Mouse (Mus musculus) neural tube, embryonic 11.5 days (tissue): ENCODE measurements around the gene BC035044. TPM values are rescaled to one million over a fixed set of nuclear protein-coding genes. Genes with fewer than 3 reads are reported as not detected.
"Not testable (repeated sequence)": the region's sequence is repeated elsewhere in the genome, so short reads cannot be mapped to it uniquely, and the experiment has no call there.

ENCODE experiments used
- ATAC-seq: fragments of 200-750 bp; cut with Nextera tagmentation; 2 replicates; pipeline ENCODE4 v1.8.0; 2017; ENCODE audit warnings: moderate number of reproducible peaks, mild to moderate bottlenecking, moderate TSS enrichment, moderate library complexity; ENCODE audit not compliant: insufficient read depth, low FRiP score, low TSS enrichment
- DNase-seq: peaks from one replicate; pipeline ENCODE4 v3.0.0-alpha.2; 2015; ENCODE audit warnings: low spot score
- H3K27ac ChIP-seq: fragments of 300-500 bp; sonication (generic); 2 replicates; pipeline ENCODE4 v1.5.1; 2014; ENCODE audit warnings: low read depth, mild to moderate bottlenecking, low read length
- H3K27me3 ChIP-seq: fragments of 300-500 bp; sonication (generic); 2 replicates; pipeline ENCODE4 v1.6.1; 2014; ENCODE audit warnings: mild to moderate bottlenecking, low read length, mixed read lengths; ENCODE audit not compliant: control insufficient read depth, insufficient read depth
- H3K36me3 ChIP-seq: fragments of 300-500 bp; sonication (generic); 2 replicates; pipeline ENCODE4 v1.6.1; 2014; ENCODE audit warnings: mild to moderate bottlenecking, low read length, moderate library complexity, mixed read lengths; ENCODE audit not compliant: control insufficient read depth, insufficient read depth
- H3K4me1 ChIP-seq: fragments of 300-500 bp; sonication (generic); 2 replicates; pipeline ENCODE4 v1.6.1; 2014; ENCODE audit warnings: low read length, mixed read lengths; ENCODE audit not compliant: control insufficient read depth, insufficient read depth
- H3K4me2 ChIP-seq: fragments of 300-500 bp; sonication (generic); 2 replicates; pipeline ENCODE4 v1.6.1; 2014; ENCODE audit warnings: low read depth, mild to moderate bottlenecking, moderate library complexity
- H3K4me3 ChIP-seq: fragments of 300-500 bp; sonication (generic); 2 replicates; pipeline ENCODE4 v1.5.1; 2014; ENCODE audit warnings: low read depth, low read length
- H3K9ac ChIP-seq: fragments of 300-500 bp; sonication (generic); 2 replicates; pipeline ENCODE4 v1.6.1; 2014; ENCODE audit warnings: mild to moderate bottlenecking, low read length
- H3K9me3 ChIP-seq: fragments of 300-500 bp; sonication (generic); 2 replicates; pipeline ENCODE4 v1.6.1; 2016; ENCODE audit warnings: low read length; ENCODE audit not compliant: control insufficient read depth
- WGBS: fragments of 180-500 bp; shearing (Covaris S2); extraction: QIAGEN DNeasy Blood & Tissue Kit; methylation state at CpG from one replicate; pipeline ENCODE4 v1.1.7; 2014; 5-methylcytosine and 5-hydroxymethylcytosine counted together
- polyA plus RNA-seq: library from polyadenylated mRNA; unstranded; fragments of >200 nt; fragmentation: Nextera tagmentation; extraction: Ambion mirVana; gene quantifications from 2 replicates; pipeline ENCODE4 v1.2.1, GENCODE M21; 2014

BC035044 gene
- polyA plus RNA-seq, 1 experiment from 2014 or later = 1.3 TPM

- Histone ChIP-seq H3K9ac (no peak overlapping the region), H3K4me3 (no peak overlapping the region), H3K9me3 (no peaks in the 10 kb centered on the region), H3K4me2 (no peak overlapping the region), H3K36me3 (no peaks in the 10 kb centered on the region), H3K27me3 (no peaks in the 10 kb centered on the region), H3K4me1 (no peaks in the 10 kb centered on the region), H3K27ac (no peak overlapping the region)
- WGBS = 89% methylated on average over 3 of the region's 3 CpGs
- ATAC-seq (no peak), DNase-seq (no peak)
Observed at GRCm38 (mm10) chr6:128895404-128896001, 4.6 kb upstream of the BC035044 start.

- WGBS = 84% methylated on average over 5 of the region's 5 CpGs
- no peaks in the 10 kb centered on the region for H3K4me1 ChIP-seq
- H3K9me3 ChIP-seq = no peaks in the 10 kb centered on the region
- no peaks in the 10 kb centered on the region for H3K36me3 ChIP-seq
- no peaks in the 10 kb centered on the region for H3K27me3 ChIP-seq
- no peak overlapping the region for H3K4me3 ChIP-seq
- no peak overlapping the region for H3K27ac ChIP-seq
- DNase-seq = no peak
- H3K9ac ChIP-seq = no peak overlapping the region
- no peak for ATAC-seq
- H3K4me2 ChIP-seq = no peak overlapping the region
Observed at GRCm38 (mm10) chr6:128888834-128889233, 2.1 kb downstream of the BC035044 start.

DNA sequence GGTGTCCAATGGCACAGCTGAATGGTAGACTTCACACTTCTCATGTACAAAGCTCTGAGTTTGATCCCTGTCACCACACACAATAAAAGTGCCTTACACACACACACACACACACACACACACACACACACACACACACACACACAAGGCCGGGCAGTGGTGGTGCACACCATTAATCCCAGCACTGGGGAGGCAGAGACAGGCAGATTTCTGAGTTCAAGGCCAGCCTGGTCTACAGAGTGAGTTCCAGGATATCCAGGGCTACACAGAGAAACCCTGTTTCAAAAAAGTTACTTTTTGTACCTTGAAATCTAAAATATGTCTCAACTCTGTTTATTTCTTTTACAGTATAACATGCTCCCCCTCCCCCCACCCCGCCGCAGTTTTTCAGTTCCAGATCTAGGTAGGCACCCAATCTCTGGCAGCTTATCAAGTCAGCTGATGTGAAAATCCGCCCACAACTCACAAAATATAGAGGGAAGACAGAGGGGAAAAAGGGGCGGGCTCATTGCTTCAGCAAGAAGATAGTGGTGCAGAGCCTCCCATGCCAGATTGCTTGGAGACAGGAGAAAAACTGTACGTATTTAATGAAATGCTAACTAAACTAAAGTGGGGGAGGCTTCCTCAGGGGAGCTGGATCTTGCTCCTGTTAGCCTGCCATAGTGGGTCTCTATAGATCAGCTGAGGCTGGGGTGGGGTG lies 3.7 kb downstream of the BC035044 start, which contains the start of gene Clec2i:
Gene Clec2i, plus strand, starts transcription at position 498 of the 700 bp plus-strand sequence.
- not testable (repeated sequence) for H3K36me3 ChIP-seq, H3K9ac ChIP-seq, H3K4me1 ChIP-seq, H3K27me3 ChIP-seq, H3K4me2 ChIP-seq, H3K27ac ChIP-seq, H3K9me3 ChIP-seq, ATAC-seq, DNase-seq, H3K4me3 ChIP-seq
- WGBS = 91% methylated on average over 6 of the region's 6 CpGs

- no peaks in the 10 kb centered on the region for H3K27me3 ChIP-seq
- no peak overlapping the region for H3K9ac ChIP-seq
- no peak overlapping the region for H3K27ac ChIP-seq
- H3K4me1 ChIP-seq = no peaks in the 10 kb centered on the region
- DNase-seq (no peak), ATAC-seq (no peak)
- 92% methylated on average over 1 of the region's 1 CpGs for WGBS
- H3K4me2 ChIP-seq = no peak overlapping the region
- no peak overlapping the region for H3K4me3 ChIP-seq
- H3K9me3 ChIP-seq = no peaks in the 10 kb centered on the region
- H3K36me3 ChIP-seq = no peaks in the 10 kb centered on the region
Observed at GRCm38 (mm10) chr6:128871910-128872610, 18.9 kb downstream of the BC035044 start.

GRCm38 (mm10) chr6:128868861-128869260 lies 22.1 kb downstream of the BC035044 start:
- no peaks in the 10 kb centered on the region for H3K4me1 ChIP-seq

GRCm38 (mm10) chr6:128857976-128858375 lies 33.0 kb downstream of the BC035044 start:
- no peaks in the 10 kb centered on the region for H3K27me3 ChIP-seq
- H3K9me3 ChIP-seq = no peaks in the 10 kb centered on the region
- H3K4me1 ChIP-seq = no peaks in the 10 kb centered on the region
- 85% methylated on average over 2 of the region's 2 CpGs for WGBS
- H3K4me3 ChIP-seq = no peak overlapping the region
- H3K9ac ChIP-seq = no peak overlapping the region
- DNase-seq (no peak), ATAC-seq (no peak)
- H3K4me2 ChIP-seq = no peak overlapping the region
- H3K27ac ChIP-seq = no peak overlapping the region
- no peaks in the 10 kb centered on the region for H3K36me3 ChIP-seq

More at GRCm38 (mm10) chr6:128868861-128869260, 22.1 kb downstream of the BC035044 start:
- Histone ChIP-seq H3K27me3 (no peaks in the 10 kb centered on the region), H3K4me3 (no peak overlapping the region), H3K4me2 (no peak overlapping the region), H3K9me3 (no peaks in the 10 kb centered on the region), H3K27ac (no peak overlapping the region), H3K9ac (no peak overlapping the region), H3K36me3 (no peaks in the 10 kb centered on the region)
- WGBS = 5% methylated on average over 3 of the region's 3 CpGs
- ATAC-seq (no peak), DNase-seq (no peak)

- H3K27ac ChIP-seq = no peak overlapping the region
- DNase-seq (no peak), ATAC-seq (no peak)
- H3K9ac ChIP-seq = no peak overlapping the region
- no peak overlapping the region for H3K4me3 ChIP-seq
- no peaks in the 10 kb centered on the region for H3K4me1 ChIP-seq
- H3K27me3 ChIP-seq = no peaks in the 10 kb centered on the region
- no peaks in the 10 kb centered on the region for H3K36me3 ChIP-seq
- H3K4me2 ChIP-seq = no peak overlapping the region
- no peaks in the 10 kb centered on the region for H3K9me3 ChIP-seq
- 86% methylated on average over 5 of the region's 5 CpGs for WGBS
Observed at GRCm38 (mm10) chr6:128856250-128856649, 34.7 kb downstream of the BC035044 start.

- Histone ChIP-seq H3K9ac (no peak overlapping the region), H3K4me3 (no peak overlapping the region), H3K4me1 (no peaks in the 10 kb centered on the region), H3K9me3 (no peaks in the 10 kb centered on the region), H3K27ac (no peak overlapping the region), H3K27me3 (no peaks in the 10 kb centered on the region), H3K4me2 (no peak overlapping the region), H3K36me3 (no peaks in the 10 kb centered on the region)
- DNase-seq (no peak), ATAC-seq (no peak)
- WGBS = 65% methylated on average over 1 of the region's 1 CpGs
Observed at GRCm38 (mm10) chr6:128855477-128855876, 35.4 kb downstream of the BC035044 start.
